Mouse (Mus musculus): Measurements from ENCODE around the gene Epha8.

Epha8 gene

GRCm38 (mm10) chr4:136956751-136957446 is at the start of gene Epha8:
Gene Epha8 (minus strand): TSS chr4:136956816.
- no peak for DNase-seq (ENCODE audit: low spot score in 2 of 2)

GRCm38 (mm10) chr4:137001825-137002224 is 45.2 kb upstream of the Epha8 start:
- no peak for DNase-seq (ENCODE audit: low spot score in 2 of 2)

- DNase-seq (ENCODE audit: low spot score in 2 of 2): no peak
Measured at GRCm38 (mm10) chr4:137001020-137001419, 44.4 kb upstream of the Epha8 start.

GRCm38 (mm10) chr4:136998371-136998770 is 41.8 kb upstream of the Epha8 start:
- DNase-seq (ENCODE audit: low spot score in 2 of 2): no peak

GRCm38 (mm10) chr4:136997723-136998345 is 41.2 kb upstream of the Epha8 start:
- no peak for DNase-seq (ENCODE audit: low spot score in 2 of 2)

GRCm38 (mm10) chr4:136996933-136997332 is 40.3 kb upstream of the Epha8 start:
- DNase-seq (ENCODE audit: low spot score in 2 of 2): no peak

- DNase-seq (ENCODE audit: low spot score in 2 of 2): no peak
Measured at GRCm38 (mm10) chr4:136995361-136995760, 38.7 kb upstream of the Epha8 start.

- DNase-seq (ENCODE audit: low spot score in 2 of 2): no peak
Measured at GRCm38 (mm10) chr4:136981993-136982695, 25.5 kb upstream of the Epha8 start.

- no peak for DNase-seq (ENCODE audit: low spot score in 2 of 2)
Measured at GRCm38 (mm10) chr4:136981347-136981746, 24.7 kb upstream of the Epha8 start.

GRCm38 (mm10) chr4:136980921-136981320 is 24.3 kb upstream of the Epha8 start:
- DNase-seq (ENCODE audit: low spot score in 2 of 2): no peak

GRCm38 (mm10) chr4:136977244-136977643 is 20.6 kb upstream of the Epha8 start:
- DNase-seq (ENCODE audit: low spot score in 2 of 2): no peak

- no peak for DNase-seq (ENCODE audit: low spot score in 2 of 2)
Measured at GRCm38 (mm10) chr4:136970939-136971338, 14.3 kb upstream of the Epha8 start.

- DNase-seq (ENCODE audit: low spot score in 2 of 2): no peak
Measured at GRCm38 (mm10) chr4:136969503-136970276, 13.1 kb upstream of the Epha8 start.

GRCm38 (mm10) chr4:136969096-136969495 is 12.5 kb upstream of the Epha8 start:
- no peak for DNase-seq (ENCODE audit: low spot score in 2 of 2)

- DNase-seq (ENCODE audit: low spot score in 2 of 2): no peak
Measured at GRCm38 (mm10) chr4:136967511-136967910, 10.9 kb upstream of the Epha8 start.

- DNase-seq (ENCODE audit: low spot score in 2 of 2): no peak
Measured at GRCm38 (mm10) chr4:136966493-136967390, 10.1 kb upstream of the Epha8 start.

- no peak for DNase-seq (ENCODE audit: low spot score in 2 of 2)
Measured at GRCm38 (mm10) chr4:136964990-136965421, 8.4 kb upstream of the Epha8 start.

GRCm38 (mm10) chr4:136962447-136962846 is 5.8 kb upstream of the Epha8 start:
- DNase-seq (ENCODE audit: low spot score in 2 of 2): no peak

- DNase-seq (ENCODE audit: low spot score in 2 of 2): no peak
Measured at GRCm38 (mm10) chr4:136961642-136962285, 5.1 kb upstream of the Epha8 start.

- no peak for DNase-seq (ENCODE audit: low spot score in 2 of 2)
Measured at GRCm38 (mm10) chr4:136960581-136960980, 4.0 kb upstream of the Epha8 start.
